Mouse (Mus musculus) intestine, postnatal 0 days (tissue): ENCODE measurements around the gene Egflam. TPM values are rescaled to one million over a fixed set of nuclear protein-coding genes. Genes with fewer than 3 reads are reported as not detected.

Source experiments
- ATAC-seq: fragments of 200-750 bp; cut with Nextera tagmentation; 2 replicates; pipeline ENCODE4 v1.8.0; 2017; ENCODE audit warnings: mild to moderate bottlenecking, moderate TSS enrichment, moderate library complexity
- H3K27ac ChIP-seq: fragments of 300-500 bp; sonication (generic); 2 replicates; pipeline ENCODE4 v1.5.1; 2014; ENCODE audit warnings: mild to moderate bottlenecking, low read depth, low read length, moderate library complexity
- H3K27me3 ChIP-seq: fragments of 300-500 bp; sonication (generic); replicated peaks from 2 replicates; pipeline ENCODE4 v1.6.1; 2014; ENCODE audit warnings: low read length, mixed read lengths; ENCODE audit not compliant: control insufficient read depth, insufficient read depth
- H3K36me3 ChIP-seq: fragments of 300-500 bp; sonication (generic); 2 replicates; pipeline ENCODE4 v1.6.1; 2014; ENCODE audit warnings: mild to moderate bottlenecking, moderate library complexity; ENCODE audit not compliant: control insufficient read depth, insufficient read depth
- H3K4me1 ChIP-seq: fragments of 300-500 bp; sonication (generic); replicated peaks from 2 replicates; pipeline ENCODE4 v1.6.1; 2014; ENCODE audit warnings: antibody characterized with exemption, low read length, mixed read lengths; ENCODE audit not compliant: control insufficient read depth, insufficient read depth
- H3K4me2 ChIP-seq: fragments of 300-500 bp; sonication (generic); replicated peaks from 2 replicates; pipeline ENCODE4 v1.6.1; 2014; ENCODE audit warnings: low read depth, mild to moderate bottlenecking, moderate library complexity
- H3K4me3 ChIP-seq: fragments of 300-500 bp; sonication (generic); 2 replicates; pipeline ENCODE4 v1.5.1; 2014; ENCODE audit warnings: low read depth, low read length
- H3K9ac ChIP-seq: fragments of 300-500 bp; sonication (generic); 2 replicates; pipeline ENCODE4 v1.6.1; 2014; ENCODE audit warnings: mild to moderate bottlenecking, low read depth, low read length
- H3K9me3 ChIP-seq: fragments of 300-500 bp; sonication (generic); 2 replicates; pipeline ENCODE4 v1.6.1; 2016; ENCODE audit warnings: mixed run types; ENCODE audit not compliant: control insufficient read depth
- CTCF ChIP-seq: sonication (generic); IDR thresholded peaks from 2 replicates; pipeline ENCODE4 v1.5.1; 2016; ENCODE audit warnings: low read depth, mild to moderate bottlenecking, control low read depth, antibody characterized with exemption, moderate library complexity
- WGBS: fragments of 180-500 bp; shearing (Covaris S2); extraction: QIAGEN DNeasy Blood & Tissue Kit; methylation state at CpG from one replicate; pipeline ENCODE4 v1.1.7; 2014; 5-methylcytosine and 5-hydroxymethylcytosine counted together
- polyA plus RNA-seq: library from polyadenylated mRNA; unstranded; fragments of >200 nt; fragmentation: Nextera tagmentation; extraction: Ambion mirVana; gene quantifications from 2 replicates; pipeline ENCODE4 v1.2.1, GENCODE M21; 2015

The Egflam gene
- polyA plus RNA-seq, 1 experiment from 2014 or later, result 5.2 TPM

DNA sequence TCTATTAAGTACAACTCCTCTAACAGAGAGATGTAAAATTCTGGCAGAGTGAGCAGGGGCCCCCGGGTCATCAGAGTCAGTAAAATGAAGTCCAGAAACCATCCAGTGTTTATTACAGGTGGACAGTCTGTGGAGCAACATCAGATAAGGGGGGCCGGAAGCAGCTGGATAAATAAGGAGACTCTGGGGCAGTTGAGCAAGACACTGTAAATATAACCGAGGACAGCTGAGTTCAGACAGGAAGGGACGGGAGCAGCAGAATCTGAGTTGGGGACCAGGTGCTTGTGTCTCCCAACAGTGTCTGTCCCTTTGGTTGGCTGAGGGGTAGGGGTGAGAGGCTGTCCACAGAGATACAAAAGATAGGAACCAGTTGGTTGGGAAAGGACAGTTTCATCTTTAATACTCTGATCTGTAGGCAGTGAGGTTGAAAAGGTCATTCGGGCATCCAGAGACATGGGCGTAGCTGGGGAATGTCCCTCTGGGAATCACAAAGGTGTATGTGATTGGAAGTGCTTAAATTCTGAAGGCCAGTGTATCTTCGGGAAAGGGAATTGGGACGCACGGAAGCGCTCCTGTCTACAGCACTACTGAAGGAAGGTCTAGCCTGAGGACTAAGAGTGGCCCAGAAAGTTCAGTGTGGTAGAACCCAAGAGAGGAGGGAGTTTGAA lies 230.8 kb downstream of the Egflam start:
- H3K4me3 ChIP-seq, result no peak overlapping the region
- no peak for TF ChIP-seq CTCF
- ATAC-seq, result 0 out of 2 replicates have a peak, but pooled peaks have one; percentile 36
- H3K27ac ChIP-seq, result no peak overlapping the region
- no peaks in the 10 kb centered on the region for H3K9me3 ChIP-seq
- no peak overlapping the region for H3K9ac ChIP-seq
- H3K4me2 ChIP-seq, result no peak overlapping the region
- H3K27me3 ChIP-seq, result no peaks in the 10 kb centered on the region
- H3K4me1 ChIP-seq, result no peaks in the 10 kb centered on the region
- H3K36me3 ChIP-seq, result peaks cover 5% of the 10 kb centered on the region
- 71% methylated on average over 10 of the region's 10 CpGs for WGBS

DNA sequence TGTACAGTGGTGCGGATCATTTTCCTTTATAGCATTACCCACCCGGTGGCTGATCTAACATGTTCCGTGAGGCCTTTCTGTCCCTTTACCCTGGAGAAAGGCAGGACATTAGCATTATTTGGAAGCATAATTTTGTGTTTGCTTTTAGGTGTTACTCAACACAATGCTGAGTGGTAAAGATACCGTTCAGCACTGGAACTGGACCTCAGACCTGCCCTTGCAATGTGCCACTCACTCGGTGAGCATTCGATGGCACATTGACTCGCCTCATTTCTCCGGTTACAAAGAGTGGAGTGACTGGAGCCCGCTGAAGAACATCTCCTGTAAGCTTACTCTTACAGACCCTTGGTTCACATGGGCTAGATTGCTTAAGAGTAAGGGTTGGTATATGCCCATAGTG lies 231.5 kb downstream of the Egflam start:
- no peak for TF ChIP-seq CTCF
- Histone ChIP-seq H3K4me2 (no peak overlapping the region), H3K36me3 (peaks cover 5% of the 10 kb centered on the region), H3K27me3 (no peaks in the 10 kb centered on the region), H3K9ac (no peak overlapping the region), H3K4me1 (no peaks in the 10 kb centered on the region), H3K27ac (no peak overlapping the region), H3K4me3 (no peak overlapping the region), H3K9me3 (no peaks in the 10 kb centered on the region)
- WGBS, result 84% methylated on average over 9 of the region's 9 CpGs
- no peak for ATAC-seq

DNA sequence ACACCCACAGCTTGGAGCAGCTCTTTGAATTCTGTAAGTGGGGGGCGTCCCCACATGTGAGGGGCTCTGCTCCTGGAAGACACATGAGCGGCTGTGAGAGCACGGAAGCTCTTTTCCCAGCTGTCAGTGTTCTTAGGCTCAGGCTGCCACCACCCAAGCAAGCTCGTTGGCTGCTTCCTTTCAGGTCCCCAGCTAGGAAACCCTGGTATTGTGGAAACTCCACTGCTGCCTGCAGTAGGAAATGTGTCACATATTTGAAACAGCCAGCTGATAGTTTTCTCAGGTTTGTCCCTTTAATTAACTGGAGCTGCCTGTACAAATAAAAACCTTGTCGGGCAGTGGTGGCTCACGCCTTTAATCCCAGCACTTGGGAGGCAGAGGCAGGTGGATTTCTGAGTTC lies 234.3 kb downstream of the Egflam start:
- H3K4me2 ChIP-seq, result no peak overlapping the region
- peaks cover 5% of the 10 kb centered on the region for H3K36me3 ChIP-seq
- no peak overlapping the region for H3K4me3 ChIP-seq
- no peak overlapping the region for H3K27ac ChIP-seq
- H3K9ac ChIP-seq, result no peak overlapping the region
- WGBS, result 83% methylated on average over 6 of the region's 6 CpGs
- no peaks in the 10 kb centered on the region for H3K4me1 ChIP-seq
- no peak for ATAC-seq
- TF ChIP-seq CTCF, result no peak
- H3K9me3 ChIP-seq, result no peaks in the 10 kb centered on the region
- no peaks in the 10 kb centered on the region for H3K27me3 ChIP-seq

DNA sequence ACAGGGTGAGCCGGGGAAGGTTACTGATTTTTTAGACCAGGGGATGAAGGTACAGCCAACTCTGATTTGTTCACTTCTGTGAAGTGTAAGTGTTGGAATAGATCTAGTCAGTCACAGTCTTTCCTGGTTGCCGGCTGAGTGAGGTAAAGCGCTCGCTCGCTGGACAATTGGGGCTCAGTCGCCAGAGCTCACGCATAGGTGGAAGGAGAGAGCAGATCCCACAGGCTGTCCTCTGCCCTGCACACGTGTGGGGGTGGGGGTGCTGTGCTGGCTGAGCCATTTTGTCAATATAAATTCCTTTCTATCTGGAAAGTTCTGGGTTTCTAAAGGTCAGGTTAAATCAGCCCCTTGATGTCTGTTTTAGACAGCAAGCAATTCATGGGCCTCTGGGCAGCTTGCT lies 237.9 kb downstream of the Egflam start:
- 83% methylated on average over 8 of the region's 8 CpGs for WGBS
- no peak for ATAC-seq
- Histone ChIP-seq H3K27ac (no peak overlapping the region), H3K9ac (no peak overlapping the region), H3K4me1 (no peaks in the 10 kb centered on the region), H3K9me3 (no peaks in the 10 kb centered on the region), H3K27me3 (no peaks in the 10 kb centered on the region), H3K4me3 (no peak overlapping the region), H3K36me3 (peaks cover 2% of the 10 kb centered on the region), H3K4me2 (no peak overlapping the region)
- no peak for TF ChIP-seq CTCF

DNA sequence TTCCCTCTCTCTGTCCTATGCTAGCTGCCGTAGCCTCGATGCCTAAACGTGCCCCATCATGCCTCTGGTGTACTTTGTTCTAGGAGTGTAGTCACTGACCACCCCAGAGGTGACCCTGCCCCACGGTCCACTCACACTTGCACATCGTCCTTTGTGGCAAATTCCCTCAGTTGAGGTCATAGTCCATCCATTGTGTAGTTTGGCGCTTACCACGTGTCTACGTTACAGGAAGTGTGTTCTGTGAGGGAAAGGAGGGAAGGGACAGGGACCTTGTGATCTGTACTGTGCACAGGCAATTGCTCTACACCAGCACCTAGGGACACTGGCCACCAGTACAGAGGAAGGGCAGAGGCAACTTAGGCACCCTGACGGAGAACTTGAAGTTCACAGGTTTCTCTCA lies 238.3 kb downstream of the Egflam start:
- Histone ChIP-seq H3K27ac (no peak overlapping the region), H3K4me3 (no peak overlapping the region), H3K4me2 (no peak overlapping the region), H3K9me3 (no peaks in the 10 kb centered on the region), H3K4me1 (no peaks in the 10 kb centered on the region), H3K36me3 (no peaks in the 10 kb centered on the region; the same call in none of the 2 replicates), H3K27me3 (no peaks in the 10 kb centered on the region), H3K9ac (no peak overlapping the region)
- 79% methylated on average over 9 of the region's 9 CpGs for WGBS
- peak; percentile 40; the same call in 1 of the 2 replicates for ATAC-seq
- no peak for TF ChIP-seq CTCF

DNA sequence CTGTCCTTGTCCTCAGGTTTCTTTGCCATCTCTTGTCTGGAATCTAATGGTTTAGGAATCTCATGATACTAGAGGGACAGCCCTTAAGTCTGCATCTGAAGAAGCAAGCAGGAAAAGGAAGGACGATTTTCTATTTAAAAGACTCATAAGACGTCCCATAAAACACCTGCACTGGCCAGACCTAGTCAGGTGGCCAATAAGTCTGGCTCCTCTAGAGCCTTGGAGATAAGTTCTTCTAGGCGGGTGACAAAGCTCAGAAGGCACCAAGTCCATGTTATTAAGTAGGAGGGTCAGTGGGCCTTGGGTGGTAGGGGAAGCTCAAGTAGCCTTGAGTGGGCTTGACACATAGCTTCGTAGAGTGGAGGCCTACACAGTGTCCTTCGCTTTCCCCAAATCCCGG lies 240.5 kb downstream of the Egflam start:
- Histone ChIP-seq H3K27ac (no peak overlapping the region), H3K9me3 (no peaks in the 10 kb centered on the region), H3K27me3 (peaks cover 3% of the 10 kb centered on the region; the same call in 1 of the 2 replicates), H3K9ac (no peak overlapping the region), H3K4me3 (no peak overlapping the region), H3K36me3 (no peaks in the 10 kb centered on the region; the same call in 1 of the 2 replicates), H3K4me2 (no peak overlapping the region; the same call in 1 of the 2 replicates), H3K4me1 (no peaks in the 10 kb centered on the region)
- 43% methylated on average over 6 of the region's 6 CpGs for WGBS
- no peak for TF ChIP-seq CTCF
- ATAC-seq, result peak; percentile 52; the same call in 1 of the 2 replicates
